Mouse (Mus musculus): ENCODE measurements around the gene Hint2.

Gene Hint2

DNA sequence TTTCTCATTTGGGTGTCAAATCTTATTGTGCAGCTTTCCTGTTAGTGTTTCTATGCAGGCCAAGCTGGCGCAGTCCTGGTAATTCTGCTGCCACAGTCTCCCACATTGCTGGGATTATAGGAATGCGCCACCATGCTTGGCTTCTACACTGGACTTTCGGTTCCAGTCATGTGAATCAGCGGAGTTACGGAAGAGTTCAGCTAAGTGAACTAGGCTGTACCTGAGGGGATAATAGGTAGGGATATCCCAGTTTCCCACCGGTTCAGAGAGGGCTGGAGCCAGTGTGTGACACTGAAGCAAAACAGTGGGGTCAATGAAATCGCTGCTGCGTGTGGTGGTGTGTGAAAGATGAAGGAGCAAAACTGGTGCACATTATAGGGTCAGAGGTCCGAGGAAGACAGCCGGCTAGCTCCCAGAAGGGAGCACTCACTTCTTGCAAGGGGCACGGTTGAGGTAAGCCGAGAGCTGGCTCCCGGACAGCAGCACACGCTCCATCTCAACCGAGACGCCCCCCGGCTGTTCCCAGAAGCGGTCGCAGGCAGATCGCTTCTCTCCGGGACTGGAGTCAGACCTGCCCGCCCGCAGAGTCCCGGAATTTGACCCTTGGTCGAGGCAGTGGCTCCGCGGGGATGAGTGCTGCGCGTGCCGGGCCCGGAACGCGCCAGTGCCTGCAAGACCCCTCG is 469 bp downstream of the Hint2 start:
- no peak for DNase-seq (ENCODE audit: low spot score)

GRCm38 (mm10) chr4:43653161-43654015 is 2.9 kb downstream of the Hint2 start, which contains the start of gene Spag8:
Gene Spag8 (minus strand): TSS chr4:43653594.
- peak; percentile 67 for DNase-seq (ENCODE audit: low spot score)

- DNase-seq (ENCODE audit: low spot score): no peak
Observed at GRCm38 (mm10) chr4:43652726-43653125, 3.5 kb downstream of the Hint2 start.

DNA sequence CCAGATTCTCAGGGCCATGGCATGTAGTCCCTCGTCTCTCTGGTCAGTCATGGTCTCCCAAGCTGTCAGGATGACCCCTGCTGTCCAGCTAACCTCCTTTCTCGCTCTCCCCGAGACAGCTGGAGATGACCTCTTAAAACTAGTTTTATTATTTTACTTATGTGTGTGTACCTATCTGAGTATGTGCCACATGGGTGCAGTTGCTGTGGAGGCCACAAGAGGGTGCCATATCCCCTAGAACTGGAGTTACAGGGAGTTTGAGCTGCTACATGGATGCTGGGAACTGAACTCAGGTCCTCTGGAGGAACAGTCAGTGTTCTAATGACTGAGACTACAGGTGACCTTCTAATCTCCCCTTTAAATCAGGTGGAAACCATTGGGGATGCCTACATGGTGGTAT is 6.5 kb downstream of the Hint2 start:
- DNase-seq (ENCODE audit: low spot score): no peak

GRCm38 (mm10) chr4:43640491-43640890 is 15.8 kb downstream of the Hint2 start:
- no peak for DNase-seq (ENCODE audit: low spot score)

DNA sequence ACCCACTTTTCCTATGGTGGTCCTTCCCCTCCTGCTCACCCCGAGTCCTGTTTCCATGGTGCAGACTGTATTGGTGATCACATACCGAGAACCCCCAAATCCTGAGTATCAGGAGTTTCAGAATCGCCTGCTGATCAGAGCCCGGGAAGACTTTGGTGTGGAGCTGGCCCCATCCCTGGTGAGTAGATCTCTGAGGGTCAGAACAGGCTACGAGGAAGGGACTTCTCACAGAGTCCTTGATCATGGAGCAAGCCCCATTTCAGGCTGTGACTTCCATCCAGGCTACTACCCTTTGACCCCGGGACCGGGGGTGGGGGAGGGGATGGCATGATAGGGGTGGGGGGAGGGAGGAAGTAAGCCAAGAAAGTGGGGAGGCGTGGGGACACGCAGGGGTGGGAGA is 16.2 kb downstream of the Hint2 start:
- DNase-seq (ENCODE audit: low spot score): no peak

DNA sequence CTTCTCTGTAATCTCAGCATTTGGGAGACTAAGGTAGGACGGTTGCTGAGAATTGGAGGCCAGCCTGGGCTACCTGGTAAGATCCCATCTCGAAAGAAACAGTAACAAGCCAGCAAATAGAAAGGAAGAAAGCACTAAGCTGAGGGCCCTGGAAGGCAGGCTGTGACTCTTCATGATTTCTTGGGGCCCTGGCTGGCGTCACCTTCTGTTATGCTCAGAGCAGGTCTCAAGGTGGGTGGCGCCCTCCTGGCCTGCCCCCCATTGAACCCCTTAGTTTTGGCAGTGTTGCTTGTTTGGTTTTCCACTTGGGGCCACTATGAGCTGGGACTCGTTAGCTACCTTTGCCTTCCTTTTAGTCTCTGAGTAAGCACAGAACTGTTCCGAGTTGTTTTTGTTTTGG is 19.5 kb downstream of the Hint2 start:
- no peak for DNase-seq (ENCODE audit: low spot score)

DNA sequence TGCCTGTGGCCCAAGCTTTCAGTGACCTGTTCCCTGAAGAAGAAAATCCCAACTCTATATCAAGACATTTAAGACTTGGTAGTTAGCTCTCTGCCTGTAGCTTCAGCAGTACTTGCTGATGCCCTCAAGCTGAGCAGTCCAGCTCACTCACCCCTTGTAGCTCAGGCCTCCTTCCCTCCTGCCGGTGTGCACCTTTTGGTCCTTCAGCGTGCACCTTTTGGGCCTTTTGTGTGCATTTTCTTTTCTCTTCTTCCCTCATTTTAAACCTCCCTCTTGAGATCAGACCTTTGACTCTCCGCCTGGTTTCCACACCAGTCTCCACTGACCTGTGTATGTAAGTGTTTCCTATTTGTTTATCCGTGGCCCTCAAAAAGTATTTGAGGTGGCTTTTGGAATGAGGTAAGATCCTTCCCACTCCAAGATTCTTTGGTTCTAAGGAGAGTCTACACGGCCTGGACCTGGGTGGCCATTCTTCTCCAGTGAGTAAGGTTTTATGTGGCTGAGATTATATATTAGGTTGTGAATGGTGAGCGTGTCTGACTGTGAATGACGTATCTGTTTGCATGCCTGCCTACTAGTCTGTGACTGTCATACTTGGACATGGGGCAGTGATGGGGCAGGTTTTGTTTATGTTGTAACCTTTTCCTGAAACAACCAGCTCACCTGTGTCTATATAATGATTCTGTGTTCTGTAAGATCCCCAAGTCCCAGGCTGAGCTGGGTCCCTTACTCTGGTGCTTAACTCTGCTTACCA is 21.5 kb downstream of the Hint2 start:
- no peak for DNase-seq (ENCODE audit: low spot score)

- DNase-seq (ENCODE audit: low spot score): no peak
Observed at GRCm38 (mm10) chr4:43633736-43634135, 22.5 kb downstream of the Hint2 start.

DNA sequence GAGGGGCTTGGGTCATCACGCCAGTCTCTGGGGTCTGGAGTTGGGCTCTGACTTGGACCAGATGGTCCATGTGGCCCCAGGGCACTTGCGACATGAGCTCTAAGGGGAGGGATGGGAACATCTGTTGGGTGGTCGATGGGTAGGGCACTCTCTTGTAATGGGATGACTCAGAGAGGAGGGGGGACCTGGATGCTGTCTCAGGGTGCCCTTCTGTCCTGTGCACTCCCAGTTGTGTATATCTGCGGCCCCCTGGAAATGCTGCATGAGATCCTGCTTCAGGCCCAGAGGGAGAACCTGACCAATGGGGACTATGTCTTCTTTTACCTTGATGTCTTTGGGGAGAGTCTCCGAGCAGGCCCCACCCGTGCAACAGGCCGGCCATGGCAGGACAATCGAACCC is 23.0 kb downstream of the Hint2 start:
- DNase-seq (ENCODE audit: low spot score): no peak

DNA sequence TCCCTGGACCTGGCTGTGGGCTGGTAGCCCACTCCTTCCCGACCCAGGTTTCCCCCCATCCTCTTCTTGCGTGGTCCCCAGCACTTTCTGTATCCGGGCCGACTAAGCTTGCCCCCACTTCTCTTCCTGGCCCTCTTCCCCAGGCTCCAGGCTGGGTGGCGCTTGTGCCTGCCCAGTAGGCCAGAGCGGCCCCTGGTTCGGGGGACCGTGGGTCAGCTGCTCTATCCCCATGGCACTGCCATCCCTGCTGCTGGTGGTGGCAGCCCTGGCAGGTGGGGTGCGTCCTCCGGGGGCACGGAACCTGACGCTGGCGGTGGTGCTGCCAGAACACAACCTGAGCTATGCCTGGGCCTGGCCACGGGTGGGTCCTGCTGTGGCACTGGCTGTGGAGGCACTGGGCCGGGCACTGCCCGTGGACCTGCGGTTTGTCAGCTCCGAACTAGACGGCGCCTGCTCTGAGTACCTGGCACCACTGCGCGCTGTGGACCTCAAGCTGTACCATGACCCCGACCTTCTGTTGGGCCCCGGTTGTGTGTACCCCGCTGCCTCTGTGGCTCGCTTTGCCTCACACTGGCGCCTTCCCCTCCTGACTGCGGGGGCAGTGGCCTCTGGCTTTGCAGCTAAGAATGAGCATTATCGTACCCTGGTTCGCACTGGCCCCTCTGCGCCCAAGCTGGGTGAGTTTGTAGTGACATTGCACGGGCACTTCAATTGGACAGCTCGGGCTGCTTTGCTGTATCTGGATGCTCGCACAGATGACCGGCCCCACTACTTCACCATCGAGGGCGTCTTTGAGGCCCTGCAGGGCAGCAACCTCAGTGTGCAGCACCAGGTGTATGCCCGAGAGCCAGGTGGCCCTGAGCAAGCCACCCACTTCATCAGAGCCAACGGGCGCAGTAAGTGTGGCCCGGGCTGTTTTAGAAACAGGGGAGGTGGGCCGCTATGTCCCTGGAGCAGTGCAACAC is 24.0 kb downstream of the Hint2 start:
- DNase-seq (ENCODE audit: low spot score): no peak

DNA sequence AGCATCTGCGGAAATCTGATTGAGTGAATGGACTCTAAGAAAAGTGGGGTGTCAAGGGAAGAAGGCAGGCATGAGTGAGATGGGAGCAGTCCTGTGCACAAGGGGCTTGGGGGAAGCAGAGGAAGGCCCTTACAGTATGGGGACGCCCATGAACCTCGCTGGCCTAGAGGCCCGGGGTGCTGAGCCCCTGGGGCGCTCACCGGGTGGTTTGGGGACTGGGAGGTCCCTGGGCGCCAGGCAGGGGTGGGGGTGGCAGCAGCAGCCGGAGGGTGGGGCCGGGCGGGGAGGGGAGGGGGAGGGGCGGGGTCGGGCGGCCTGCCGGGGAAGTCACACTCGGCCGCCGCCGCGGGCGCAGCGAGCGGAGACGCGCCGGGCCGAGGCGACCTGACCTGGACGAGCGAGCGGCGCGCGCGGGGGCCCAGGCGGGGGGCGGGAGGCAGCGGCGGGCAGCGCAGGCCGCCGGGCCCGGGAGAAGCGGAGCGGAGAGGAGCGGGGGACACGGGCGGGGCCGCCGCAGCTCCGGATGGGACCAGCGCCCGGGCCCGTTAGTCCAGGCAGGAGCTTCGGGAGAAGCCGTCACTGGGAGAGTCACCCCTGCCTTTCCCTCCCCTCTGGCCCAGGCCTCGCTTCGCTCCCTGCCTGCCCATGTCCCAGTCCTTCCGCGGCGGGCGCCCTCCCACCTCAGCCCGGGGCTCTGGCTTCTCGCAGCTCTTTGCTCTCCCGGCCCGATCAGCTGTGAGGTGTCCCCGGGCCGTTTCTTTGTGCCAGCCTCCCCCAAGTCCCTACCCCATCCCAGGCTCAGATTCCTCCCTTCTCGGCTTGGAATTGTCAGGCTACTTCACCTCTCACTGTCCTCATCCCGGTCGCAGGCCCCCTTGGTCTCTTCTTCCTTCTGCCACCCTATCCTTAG is 25.0 kb downstream of the Hint2 start, which contains the start of gene Npr2:
Gene Npr2, plus strand, starts transcription at position 890 of the 910 bp plus-strand sequence.
- peak; percentile 40 for DNase-seq (ENCODE audit: low spot score)

- no peak for DNase-seq (ENCODE audit: low spot score)
Observed at GRCm38 (mm10) chr4:43630671-43631045, 25.6 kb downstream of the Hint2 start.

DNA sequence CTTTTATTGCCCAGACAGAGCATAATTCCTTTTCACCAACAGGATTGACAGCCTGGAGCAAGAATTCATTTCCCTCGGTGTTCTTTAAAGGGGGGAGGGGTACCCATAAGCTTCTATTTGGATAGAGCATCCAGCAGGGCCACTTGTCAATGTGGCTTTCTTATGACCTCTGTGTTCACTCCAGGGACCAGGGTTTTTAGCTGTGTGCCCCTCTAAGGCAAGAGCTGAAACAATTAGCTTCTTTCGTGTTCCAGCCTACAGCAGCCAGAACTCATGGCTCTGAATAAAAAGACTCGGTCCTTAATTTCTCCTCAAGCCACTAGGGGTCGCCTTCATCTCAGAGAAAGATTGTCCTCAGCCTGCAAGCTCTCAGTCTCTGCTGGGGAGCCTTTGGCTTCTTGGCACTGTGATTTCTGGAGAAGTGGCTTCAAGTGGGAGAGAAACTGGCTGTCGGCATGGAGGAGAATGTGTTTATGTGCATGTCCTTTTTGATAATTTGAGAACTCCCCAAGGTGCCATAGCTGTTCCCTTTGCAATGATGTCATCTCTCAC is 26.2 kb downstream of the Hint2 start:
- peak; percentile 76 for DNase-seq (ENCODE audit: low spot score)

GRCm38 (mm10) chr4:43629106-43629817 is 27.0 kb downstream of the Hint2 start:
- no peak for DNase-seq (ENCODE audit: low spot score)

DNA sequence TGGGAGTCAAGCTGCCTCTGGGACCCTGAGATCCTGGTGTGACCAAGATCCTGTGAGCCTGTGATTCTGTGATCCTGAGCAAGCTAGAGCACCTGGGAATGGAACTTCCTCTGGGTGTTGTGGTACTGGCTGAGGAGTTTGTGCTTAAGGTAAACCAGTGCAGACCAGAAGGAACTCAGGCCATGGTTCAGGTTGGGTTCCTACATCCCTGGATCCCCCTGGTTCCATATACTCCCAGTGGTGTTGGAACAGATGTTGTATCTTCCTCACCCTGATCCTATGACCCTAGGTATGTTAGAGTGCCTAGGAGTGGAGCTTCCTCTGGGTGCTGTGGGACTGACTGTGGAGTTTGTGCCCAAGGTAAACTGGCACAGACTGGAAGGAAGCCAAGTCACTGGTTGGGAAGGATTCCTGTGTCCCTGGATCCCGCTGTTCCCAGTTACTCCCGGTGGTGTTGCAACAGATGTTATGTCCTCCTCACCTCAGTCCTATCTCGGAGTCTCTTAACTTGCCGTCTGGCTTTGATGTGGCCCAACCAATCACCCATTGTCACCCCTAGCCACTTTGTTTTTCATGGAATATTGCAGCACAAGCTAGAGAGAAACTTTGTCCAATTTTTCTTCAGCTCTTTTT is 36.0 kb downstream of the Hint2 start:
- no peak for DNase-seq (ENCODE audit: low spot score)

- DNase-seq (ENCODE audit: low spot score): no peak
Observed at GRCm38 (mm10) chr4:43613060-43613730, 43.1 kb downstream of the Hint2 start.

DNA sequence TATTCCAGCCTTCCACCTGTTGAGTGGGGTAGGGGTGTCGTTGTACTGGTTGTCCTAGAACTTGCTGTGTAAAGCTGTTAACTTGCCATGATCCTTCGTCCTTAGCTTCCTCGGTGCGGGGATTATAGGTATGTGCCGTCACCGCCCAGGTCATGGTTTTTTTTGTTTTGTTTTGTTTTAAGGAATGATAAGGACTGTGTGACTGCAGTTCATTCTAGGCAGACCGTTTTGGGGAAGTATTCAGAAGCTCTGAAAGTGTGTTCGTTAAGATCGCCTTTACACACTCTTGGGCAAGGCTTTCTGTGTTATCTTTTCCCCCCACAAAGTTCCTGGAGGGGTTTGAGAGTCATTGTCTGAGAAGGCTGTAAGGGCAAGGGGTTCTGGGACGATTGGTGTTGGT is 43.7 kb downstream of the Hint2 start:
- no peak for DNase-seq (ENCODE audit: low spot score)

Data from testis, postnatal 14 days (tissue).